Mouse (Mus musculus): ENCODE measurements around the gene Vstm2l. TPM values are rescaled to one million over a fixed set of nuclear protein-coding genes. Genes with fewer than 3 reads are reported as not detected.

The Vstm2l gene
- polyA plus RNA-seq, 1 experiment from 2014 or later = not detected

DNA sequence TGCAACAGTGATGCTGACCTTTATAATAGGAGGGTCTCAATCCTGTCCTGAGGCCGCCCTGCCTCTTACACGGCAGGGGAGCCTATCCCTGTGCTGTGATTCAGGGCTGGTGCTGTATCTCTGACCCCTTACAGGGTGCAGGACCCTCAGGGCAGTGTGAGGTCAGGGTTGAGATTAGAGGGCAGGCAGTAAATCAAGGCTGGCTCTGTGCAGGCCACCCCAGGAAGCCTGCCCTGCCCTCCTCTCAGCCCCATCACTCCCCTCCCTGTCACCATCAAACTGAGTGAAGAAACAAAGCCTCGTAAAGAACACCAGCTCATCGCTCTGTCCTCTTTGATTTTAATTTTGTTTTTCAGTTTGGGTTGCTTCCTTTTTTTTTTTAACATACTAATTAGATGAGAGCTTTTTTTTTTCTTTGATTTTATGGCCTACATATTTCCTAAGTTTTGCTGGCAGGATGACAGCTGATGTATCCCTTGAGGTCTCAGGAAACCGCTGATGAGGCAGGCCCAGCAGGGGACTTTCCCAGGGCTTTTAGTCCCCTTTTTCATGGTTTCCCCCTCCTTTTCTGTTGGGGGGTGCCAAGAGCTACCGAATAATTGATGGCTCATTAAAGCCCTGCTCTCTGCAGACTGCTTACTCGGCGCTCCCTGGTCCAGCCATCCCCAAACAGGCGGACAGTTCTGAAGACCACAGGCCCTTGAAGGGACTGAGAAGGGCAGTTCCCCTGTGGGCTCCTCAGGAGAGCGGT lies 27.0 kb upstream of the Vstm2l start:
- Histone ChIP-seq H3K27me3 (ENCODE audit: control insufficient read depth, insufficient read depth, low read length) (no peaks in the 10 kb centered on the region), H3K27ac (ENCODE audit: low read length) (no peak overlapping the region), H3K36me3 (ENCODE audit: control insufficient read depth, insufficient read depth) (peaks cover 3% of the 10 kb centered on the region; the same call in 1 of the 2 replicates), H3K9ac (ENCODE audit: low read length) (no peak overlapping the region), H3K4me3 (ENCODE audit: low read length) (no peak overlapping the region), H3K9me3 (replicated peaks; ENCODE audit: control insufficient read depth, low read length) (no peaks in the 10 kb centered on the region), H3K4me1 (ENCODE audit: control insufficient read depth, insufficient read depth, low read length) (no peaks in the 10 kb centered on the region), H3K4me2 (ENCODE audit: low read depth, low read length) (no peak overlapping the region)
- ATAC-seq (replicated peaks; ENCODE audit: extremely low read depth, insufficient read depth, low FRiP score) = no peak
- WGBS = 63% methylated on average over 10 of the region's 10 CpGs

GRCm38 (mm10) chr2:157891166-157891565 lies 23.3 kb upstream of the Vstm2l start:
- Histone ChIP-seq H3K27me3 (ENCODE audit: control insufficient read depth, insufficient read depth, low read length) (no peaks in the 10 kb centered on the region), H3K36me3 (ENCODE audit: control insufficient read depth, insufficient read depth) (no peaks in the 10 kb centered on the region), H3K4me2 (ENCODE audit: low read depth, low read length) (no peak overlapping the region), H3K27ac (ENCODE audit: low read length) (no peak overlapping the region), H3K9ac (ENCODE audit: low read length) (no peak overlapping the region), H3K4me3 (ENCODE audit: low read length) (no peak overlapping the region), H3K9me3 (replicated peaks; ENCODE audit: control insufficient read depth, low read length) (no peaks in the 10 kb centered on the region), H3K4me1 (ENCODE audit: control insufficient read depth, insufficient read depth, low read length) (no peaks in the 10 kb centered on the region)
- ATAC-seq (replicated peaks; ENCODE audit: extremely low read depth, insufficient read depth, low FRiP score) = no peak
- 80% methylated on average over 6 of the region's 6 CpGs for WGBS

DNA sequence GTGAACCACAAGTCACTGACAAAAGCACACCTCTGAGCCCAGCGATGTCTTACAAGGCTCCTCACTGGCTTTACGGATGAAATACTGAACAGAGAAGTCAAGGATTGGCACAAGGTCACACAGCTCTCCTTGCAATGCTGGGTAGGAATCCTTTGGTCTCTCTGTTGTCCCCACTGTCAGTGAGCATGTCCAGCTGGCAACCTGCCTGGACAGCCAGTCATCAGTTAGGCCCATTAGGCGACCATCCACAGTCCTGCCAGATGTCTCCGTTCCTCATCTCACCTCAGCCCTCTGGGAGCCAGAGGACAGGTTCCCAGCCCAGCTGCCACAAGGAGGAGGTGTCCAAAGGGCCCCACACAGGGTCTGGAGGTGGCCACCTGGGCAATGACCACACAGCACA lies 17.3 kb upstream of the Vstm2l start:
- peaks cover 10% of the 10 kb centered on the region for H3K27me3 ChIP-seq (ENCODE audit: control insufficient read depth, insufficient read depth, low read length)
- H3K4me2 ChIP-seq (ENCODE audit: low read depth, low read length) = no peak overlapping the region
- no peaks in the 10 kb centered on the region for H3K36me3 ChIP-seq (ENCODE audit: control insufficient read depth, insufficient read depth)
- no peaks in the 10 kb centered on the region for H3K9me3 ChIP-seq (replicated peaks; ENCODE audit: control insufficient read depth, low read length)
- no peak overlapping the region for H3K4me3 ChIP-seq (ENCODE audit: low read length)
- 61% methylated on average over 4 of the region's 4 CpGs for WGBS
- H3K27ac ChIP-seq (ENCODE audit: low read length) = no peak overlapping the region
- no peaks in the 10 kb centered on the region for H3K4me1 ChIP-seq (ENCODE audit: control insufficient read depth, insufficient read depth, low read length)
- H3K9ac ChIP-seq (ENCODE audit: low read length) = no peak overlapping the region
- ATAC-seq (replicated peaks; ENCODE audit: extremely low read depth, insufficient read depth, low FRiP score) = no peak

DNA sequence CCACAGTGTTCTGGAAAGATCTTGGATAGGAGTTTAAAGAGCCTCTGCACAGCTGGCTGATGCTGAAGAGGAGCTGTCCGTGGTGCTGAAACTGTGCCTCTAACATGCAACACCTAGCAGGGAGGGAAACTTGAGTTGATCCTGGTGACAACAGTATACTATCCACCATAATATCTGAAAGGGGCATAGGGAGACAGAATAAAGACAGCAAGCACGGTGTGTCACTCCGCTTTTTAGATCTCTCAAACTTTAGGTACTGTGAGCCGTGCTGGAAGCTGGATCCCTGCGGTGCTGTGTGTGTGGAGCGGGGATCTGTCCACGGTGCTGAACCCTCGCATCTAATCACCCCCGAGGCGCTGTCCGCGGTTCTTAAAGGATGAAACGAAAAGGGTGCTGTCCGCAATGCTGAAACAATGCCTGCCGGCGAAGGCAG lies 1.2 kb upstream of the Vstm2l start:
- peak; percentile 82 for ATAC-seq (replicated peaks; ENCODE audit: extremely low read depth, insufficient read depth, low FRiP score)
- Histone ChIP-seq H3K4me2 (ENCODE audit: low read depth, low read length) (no peak overlapping the region), H3K27ac (ENCODE audit: low read length) (no peak overlapping the region), H3K4me3 (ENCODE audit: low read length) (no peak overlapping the region), H3K9me3 (replicated peaks; ENCODE audit: control insufficient read depth, low read length) (no peaks in the 10 kb centered on the region), H3K27me3 (ENCODE audit: control insufficient read depth, insufficient read depth, low read length) (peaks cover 50% of the 10 kb centered on the region), H3K9ac (ENCODE audit: low read length) (no peak overlapping the region), H3K4me1 (ENCODE audit: control insufficient read depth, insufficient read depth, low read length) (peaks cover 2% of the 10 kb centered on the region; the same call in 1 of the 2 replicates), H3K36me3 (ENCODE audit: control insufficient read depth, insufficient read depth) (no peaks in the 10 kb centered on the region)
- WGBS = under 1% methylated on average over 16 of the region's 16 CpGs

DNA sequence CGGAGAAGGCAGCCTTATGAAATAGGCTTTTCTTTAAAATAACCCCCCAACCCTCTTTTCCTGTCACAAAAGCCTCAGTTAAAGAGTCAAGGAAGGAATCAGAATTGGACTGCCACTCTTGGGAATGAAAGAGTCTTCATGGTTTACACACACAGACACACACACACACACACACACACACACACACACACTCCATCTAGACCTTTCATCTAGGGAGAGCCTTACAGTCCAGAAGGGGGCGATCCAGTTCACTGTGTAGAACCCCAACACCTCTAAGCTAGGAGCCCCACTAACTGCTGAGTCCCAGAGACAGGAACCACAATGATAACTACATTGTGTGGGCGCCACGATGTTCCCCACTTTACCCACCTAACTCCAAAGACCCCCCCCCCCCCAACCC lies 748 bp upstream of the Vstm2l start:
- no peaks in the 10 kb centered on the region for H3K36me3 ChIP-seq (ENCODE audit: control insufficient read depth, insufficient read depth)
- 2% methylated on average over 4 of the region's 4 CpGs for WGBS
- H3K27me3 ChIP-seq (ENCODE audit: control insufficient read depth, insufficient read depth, low read length) = peaks cover 51% of the 10 kb centered on the region
- no peak overlapping the region for H3K4me2 ChIP-seq (ENCODE audit: low read depth, low read length)
- H3K9me3 ChIP-seq (replicated peaks; ENCODE audit: control insufficient read depth, low read length) = no peaks in the 10 kb centered on the region
- H3K9ac ChIP-seq (ENCODE audit: low read length) = no peak overlapping the region
- H3K4me1 ChIP-seq (ENCODE audit: control insufficient read depth, insufficient read depth, low read length) = peaks cover 2% of the 10 kb centered on the region; the same call in 1 of the 2 replicates
- no peak overlapping the region for H3K4me3 ChIP-seq (ENCODE audit: low read length)
- no peak for ATAC-seq (replicated peaks; ENCODE audit: extremely low read depth, insufficient read depth, low FRiP score)
- H3K27ac ChIP-seq (ENCODE audit: low read length) = no peak overlapping the region

- Histone ChIP-seq H3K27me3 (ENCODE audit: control insufficient read depth, insufficient read depth, low read length) (peaks cover 54% of the 10 kb centered on the region), H3K9me3 (replicated peaks; ENCODE audit: control insufficient read depth, low read length) (no peaks in the 10 kb centered on the region), H3K27ac (ENCODE audit: low read length) (no peak overlapping the region), H3K4me1 (ENCODE audit: control insufficient read depth, insufficient read depth, low read length) (peaks cover 2% of the 10 kb centered on the region; the same call in 1 of the 2 replicates), H3K9ac (ENCODE audit: low read length) (no peak overlapping the region), H3K4me2 (ENCODE audit: low read depth, low read length) (no peak overlapping the region; the same call in 1 of the 2 replicates), H3K36me3 (ENCODE audit: control insufficient read depth, insufficient read depth) (no peaks in the 10 kb centered on the region), H3K4me3 (ENCODE audit: low read length) (no peak overlapping the region)
- no peak for ATAC-seq (replicated peaks; ENCODE audit: extremely low read depth, insufficient read depth, low FRiP score)
- 36% methylated on average over 43 of the region's 43 CpGs for WGBS
Measured at GRCm38 (mm10) chr2:157914889-157915517, 550 bp downstream of the Vstm2l start.

DNA sequence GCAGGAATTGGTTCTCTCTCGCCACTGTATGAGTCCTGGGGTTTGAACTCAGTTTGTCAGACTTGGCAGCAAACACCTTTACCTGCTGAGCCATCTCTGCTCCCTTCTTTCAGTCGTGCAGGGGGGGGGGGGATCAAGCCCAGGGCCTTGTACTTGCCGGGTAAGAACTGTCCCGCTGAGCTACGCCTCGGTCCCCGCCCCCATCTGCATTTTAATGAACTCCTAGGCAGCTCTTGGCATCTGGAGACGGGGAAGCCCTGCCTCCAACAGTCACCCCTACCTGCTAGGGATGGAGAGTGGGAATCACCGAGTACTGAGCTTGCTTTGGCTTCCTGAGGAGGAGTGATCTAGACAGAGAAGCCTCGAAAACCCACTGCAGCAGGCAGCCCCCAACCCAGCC lies 4.1 kb downstream of the Vstm2l start:
- ATAC-seq (replicated peaks; ENCODE audit: extremely low read depth, insufficient read depth, low FRiP score) = no peak
- H3K9ac ChIP-seq (ENCODE audit: low read length) = no peak overlapping the region

DNA sequence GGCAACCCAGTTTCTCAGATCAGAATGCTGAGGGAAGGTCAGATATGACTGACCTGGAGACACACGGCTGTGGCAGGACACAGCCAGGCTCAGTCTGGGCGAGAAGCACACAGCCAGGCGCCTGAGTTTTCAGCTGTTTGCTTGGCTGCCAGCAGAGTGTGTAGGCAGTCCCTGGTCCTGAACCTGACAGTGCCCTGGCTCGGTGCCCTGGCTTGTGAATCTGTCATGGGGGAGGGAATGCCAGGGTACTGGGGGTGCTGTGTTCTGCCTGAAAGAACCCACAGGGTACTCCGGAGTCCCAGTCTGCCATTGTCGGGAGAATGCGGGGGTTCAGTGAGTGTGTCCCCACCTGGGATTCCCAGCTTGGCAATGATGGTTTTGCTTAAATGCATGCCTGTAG lies 7.1 kb downstream of the Vstm2l start:
- WGBS = 58% methylated on average over 7 of the region's 7 CpGs
- H3K9me3 ChIP-seq (replicated peaks; ENCODE audit: control insufficient read depth, low read length) = no peaks in the 10 kb centered on the region
- H3K9ac ChIP-seq (ENCODE audit: low read length) = no peak overlapping the region
- ATAC-seq (replicated peaks; ENCODE audit: extremely low read depth, insufficient read depth, low FRiP score) = no peak
- H3K4me2 ChIP-seq (ENCODE audit: low read depth, low read length) = no peak overlapping the region
- no peaks in the 10 kb centered on the region for H3K36me3 ChIP-seq (ENCODE audit: control insufficient read depth, insufficient read depth)
- peaks cover 46% of the 10 kb centered on the region for H3K27me3 ChIP-seq (ENCODE audit: control insufficient read depth, insufficient read depth, low read length)
- H3K27ac ChIP-seq (ENCODE audit: low read length) = no peak overlapping the region
- no peaks in the 10 kb centered on the region for H3K4me1 ChIP-seq (ENCODE audit: control insufficient read depth, insufficient read depth, low read length)
- H3K4me3 ChIP-seq (ENCODE audit: low read length) = no peak overlapping the region

More for the DNA sequence above, 4.1 kb downstream of the Vstm2l start:
- no peak overlapping the region for H3K27ac ChIP-seq (ENCODE audit: low read length)
- 8% methylated on average over 10 of the region's 10 CpGs for WGBS
- H3K4me2 ChIP-seq (ENCODE audit: low read depth, low read length) = no peak overlapping the region
- H3K4me1 ChIP-seq (ENCODE audit: control insufficient read depth, insufficient read depth, low read length) = peaks cover 2% of the 10 kb centered on the region; the same call in 1 of the 2 replicates
- H3K9me3 ChIP-seq (replicated peaks; ENCODE audit: control insufficient read depth, low read length) = no peaks in the 10 kb centered on the region
- H3K36me3 ChIP-seq (ENCODE audit: control insufficient read depth, insufficient read depth) = no peaks in the 10 kb centered on the region
- H3K27me3 ChIP-seq (ENCODE audit: control insufficient read depth, insufficient read depth, low read length) = peaks cover 67% of the 10 kb centered on the region
- H3K4me3 ChIP-seq (ENCODE audit: low read length) = no peak overlapping the region

GRCm38 (mm10) chr2:157923406-157923805 lies 9.0 kb downstream of the Vstm2l start:
- Histone ChIP-seq H3K36me3 (ENCODE audit: control insufficient read depth, insufficient read depth) (no peaks in the 10 kb centered on the region), H3K4me2 (ENCODE audit: low read depth, low read length) (no peak overlapping the region), H3K4me1 (ENCODE audit: control insufficient read depth, insufficient read depth, low read length) (no peaks in the 10 kb centered on the region), H3K27me3 (ENCODE audit: control insufficient read depth, insufficient read depth, low read length) (peaks cover 36% of the 10 kb centered on the region), H3K9ac (ENCODE audit: low read length) (no peak overlapping the region), H3K27ac (ENCODE audit: low read length) (no peak overlapping the region), H3K4me3 (ENCODE audit: low read length) (no peak overlapping the region), H3K9me3 (replicated peaks; ENCODE audit: control insufficient read depth, low read length) (no peaks in the 10 kb centered on the region)
- 7% methylated on average over 7 of the region's 7 CpGs for WGBS
- no peak for ATAC-seq (replicated peaks; ENCODE audit: extremely low read depth, insufficient read depth, low FRiP score)
